Mouse (Mus musculus): ENCODE measurements around the gene Dgkz. TPM values are rescaled to one million over a fixed set of nuclear protein-coding genes. Genes with fewer than 3 reads are reported as not detected.

The Dgkz gene
- polyA plus RNA-seq, 1 experiment from 2014 or later: 33.6 TPM

DNA sequence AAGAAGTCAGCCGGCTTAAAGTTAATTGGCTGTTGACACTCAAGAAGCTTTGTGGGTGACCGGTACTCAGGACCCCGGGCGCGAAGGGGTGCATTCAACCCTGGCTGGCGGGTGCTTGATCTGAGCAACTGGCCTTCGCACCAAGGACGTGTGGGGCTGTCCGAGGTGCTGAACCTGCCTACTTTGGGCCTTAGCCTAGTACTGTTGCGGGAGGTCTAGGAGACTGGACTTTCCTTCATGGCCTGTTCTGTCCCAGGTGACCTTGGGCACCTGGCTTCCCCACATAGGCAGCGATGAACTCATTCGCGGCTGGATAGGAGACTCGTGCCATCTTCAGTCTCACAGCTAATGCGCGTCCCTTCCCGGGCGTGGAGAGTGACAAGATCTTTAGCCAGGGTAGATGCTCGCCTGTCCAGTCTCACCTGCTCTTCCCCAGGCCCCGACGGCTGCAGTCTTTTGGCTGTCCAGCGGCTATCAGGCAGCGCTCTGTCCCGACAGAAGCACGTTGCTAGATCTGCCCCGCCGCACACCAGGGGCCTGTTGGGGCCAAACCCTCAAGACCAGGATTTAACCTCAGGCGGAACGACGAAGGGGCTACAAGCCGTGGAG lies 54.4 kb downstream of the Dgkz start:
- 5% methylated on average over 31 of the region's 31 CpGs for WGBS
- H3K9ac ChIP-seq (replicated peaks; ENCODE audit: low read depth, low read length): peak overlapping the region; percentile 66
- peak; percentile 4 for ATAC-seq
- no peak overlapping the region for H3K27ac ChIP-seq (ENCODE audit: low read length)
- peaks cover 34% of the 10 kb centered on the region for H3K27me3 ChIP-seq (replicated peaks; ENCODE audit: control insufficient read depth, insufficient read depth, low read length)
- peaks cover 13% of the 10 kb centered on the region for H3K36me3 ChIP-seq (ENCODE audit: control insufficient read depth, insufficient read depth)
- H3K4me2 ChIP-seq (ENCODE audit: low read length): peak overlapping the region; percentile 93
- H3K4me3 ChIP-seq (replicated peaks; ENCODE audit: low read length): peak overlapping the region; percentile 78
- peaks cover 25% of the 10 kb centered on the region for H3K4me1 ChIP-seq (replicated peaks; ENCODE audit: control insufficient read depth, insufficient read depth, low read length)
- no peaks in the 10 kb centered on the region for H3K9me3 ChIP-seq (ENCODE audit: control insufficient read depth, low read length)

DNA sequence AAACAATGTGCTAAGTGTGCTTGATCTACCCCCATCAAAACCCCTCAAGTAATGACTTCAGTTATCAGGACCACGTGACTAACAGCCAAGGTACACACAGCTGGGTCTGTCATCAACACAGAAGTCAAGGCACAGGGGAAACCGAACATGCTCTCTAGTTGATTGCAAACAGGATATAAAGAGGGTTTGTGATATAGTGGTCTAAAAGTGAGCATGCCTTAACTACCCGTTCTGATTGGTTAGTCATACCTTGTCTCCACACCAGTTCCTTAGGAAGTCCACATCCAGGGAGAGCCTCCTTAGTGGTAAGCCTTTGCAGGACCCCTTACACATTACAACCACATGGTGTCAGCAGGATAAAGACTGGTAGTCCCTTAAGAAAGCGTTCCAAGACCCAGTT lies 55.5 kb downstream of the Dgkz start:
- no peaks in the 10 kb centered on the region for H3K9me3 ChIP-seq (ENCODE audit: control insufficient read depth, low read length)
- no peak for ATAC-seq
- H3K4me2 ChIP-seq (ENCODE audit: low read length): no peak overlapping the region
- H3K4me1 ChIP-seq (replicated peaks; ENCODE audit: control insufficient read depth, insufficient read depth, low read length): peaks cover 25% of the 10 kb centered on the region
- 77% methylated on average over 4 of the region's 4 CpGs for WGBS
- peaks cover 34% of the 10 kb centered on the region for H3K27me3 ChIP-seq (replicated peaks; ENCODE audit: control insufficient read depth, insufficient read depth, low read length)
- no peak overlapping the region for H3K4me3 ChIP-seq (replicated peaks; ENCODE audit: low read length)
- H3K9ac ChIP-seq (replicated peaks; ENCODE audit: low read depth, low read length): no peak overlapping the region
- no peak overlapping the region for H3K27ac ChIP-seq (ENCODE audit: low read length)
- H3K36me3 ChIP-seq (ENCODE audit: control insufficient read depth, insufficient read depth): peaks cover 13% of the 10 kb centered on the region

DNA sequence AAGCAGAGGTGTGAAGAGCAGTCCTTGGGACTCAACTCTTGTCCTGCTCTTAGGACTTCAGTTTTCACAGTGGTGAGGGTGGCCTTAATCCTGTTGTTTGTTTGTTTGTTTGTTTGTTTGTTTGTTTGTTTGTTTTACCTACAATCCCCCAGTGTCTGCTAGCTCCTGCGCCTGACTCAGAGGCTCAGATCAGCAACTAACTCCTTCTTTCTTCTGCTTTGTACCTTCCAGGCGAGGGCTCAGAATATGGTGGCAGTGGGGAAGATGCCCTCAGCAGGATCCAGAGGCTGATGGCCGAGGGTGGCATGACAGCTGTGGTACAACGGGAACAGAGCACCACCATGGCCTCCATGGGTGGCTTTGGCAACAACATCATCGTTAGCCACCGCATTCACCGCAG lies 58.6 kb downstream of the Dgkz start:
- Histone ChIP-seq H3K4me2 (ENCODE audit: low read length) (no peak overlapping the region), H3K9ac (replicated peaks; ENCODE audit: low read depth, low read length) (no peak overlapping the region), H3K27ac (ENCODE audit: low read length) (no peak overlapping the region), H3K4me1 (replicated peaks; ENCODE audit: control insufficient read depth, insufficient read depth, low read length) (peaks cover 7% of the 10 kb centered on the region), H3K36me3 (ENCODE audit: control insufficient read depth, insufficient read depth) (peaks cover 20% of the 10 kb centered on the region), H3K4me3 (replicated peaks; ENCODE audit: low read length) (no peak overlapping the region), H3K9me3 (ENCODE audit: control insufficient read depth, low read length) (no peaks in the 10 kb centered on the region), H3K27me3 (replicated peaks; ENCODE audit: control insufficient read depth, insufficient read depth, low read length) (peaks cover 9% of the 10 kb centered on the region)
- 78% methylated on average over 7 of the region's 7 CpGs for WGBS
- no peak for ATAC-seq

DNA sequence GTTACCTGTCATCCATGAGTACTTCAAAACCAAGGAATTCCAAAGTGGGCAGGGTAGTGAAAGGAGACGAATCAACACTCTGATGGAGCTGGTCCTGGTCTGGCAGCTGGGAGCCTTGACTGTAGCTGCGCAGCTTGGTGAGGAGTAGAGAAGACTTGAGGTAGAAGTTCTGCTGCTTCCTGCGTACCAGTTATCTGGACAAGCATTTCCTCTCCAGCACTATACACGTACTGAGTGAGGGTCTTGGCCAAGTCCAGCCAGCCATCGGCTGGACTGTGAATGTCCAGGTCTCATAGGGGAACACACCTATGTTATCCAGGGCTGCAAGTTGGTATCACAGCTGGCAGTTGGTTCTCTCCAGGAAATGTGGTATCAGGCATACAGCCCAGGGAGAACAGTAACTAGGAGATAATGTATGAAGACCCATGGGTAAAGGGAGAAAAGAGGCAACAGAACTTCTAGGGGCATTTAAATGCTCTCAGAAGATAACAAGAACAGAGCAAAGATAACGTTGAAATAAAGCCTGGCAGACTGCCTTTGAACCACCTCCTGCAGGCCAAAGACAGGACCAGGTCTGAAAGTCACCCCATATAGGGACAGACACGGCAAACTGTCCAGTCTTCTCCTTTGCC lies 59.2 kb downstream of the Dgkz start:
- H3K9ac ChIP-seq (replicated peaks; ENCODE audit: low read depth, low read length): no peak overlapping the region
- no peak overlapping the region for H3K4me3 ChIP-seq (replicated peaks; ENCODE audit: low read length)
- no peak overlapping the region for H3K4me2 ChIP-seq (ENCODE audit: low read length)
- H3K27me3 ChIP-seq (replicated peaks; ENCODE audit: control insufficient read depth, insufficient read depth, low read length): peaks cover 6% of the 10 kb centered on the region; the same call in 1 of the 2 replicates
- H3K36me3 ChIP-seq (ENCODE audit: control insufficient read depth, insufficient read depth): peaks cover 22% of the 10 kb centered on the region
- H3K27ac ChIP-seq (ENCODE audit: low read length): no peak overlapping the region
- no peak for ATAC-seq
- H3K9me3 ChIP-seq (ENCODE audit: control insufficient read depth, low read length): no peaks in the 10 kb centered on the region
- 93% methylated on average over 7 of the region's 7 CpGs for WGBS
- H3K4me1 ChIP-seq (replicated peaks; ENCODE audit: control insufficient read depth, insufficient read depth, low read length): peaks cover 4% of the 10 kb centered on the region

- peaks cover 33% of the 10 kb centered on the region for H3K36me3 ChIP-seq (ENCODE audit: control insufficient read depth, insufficient read depth)
- H3K27ac ChIP-seq (ENCODE audit: low read length): no peak overlapping the region
- H3K4me3 ChIP-seq (replicated peaks; ENCODE audit: low read length): no peak overlapping the region
- no peak overlapping the region for H3K9ac ChIP-seq (replicated peaks; ENCODE audit: low read depth, low read length)
- H3K4me1 ChIP-seq (replicated peaks; ENCODE audit: control insufficient read depth, insufficient read depth, low read length): no peaks in the 10 kb centered on the region
- WGBS: 92% methylated on average over 7 of the region's 7 CpGs
- no peak for ATAC-seq
- no peaks in the 10 kb centered on the region for H3K9me3 ChIP-seq (ENCODE audit: control insufficient read depth, low read length)
- H3K4me2 ChIP-seq (ENCODE audit: low read length): no peak overlapping the region
- no peaks in the 10 kb centered on the region for H3K27me3 ChIP-seq (replicated peaks; ENCODE audit: control insufficient read depth, insufficient read depth, low read length)
These were observed 62.1 kb downstream of the Dgkz start for GRCm38 (mm10) chr2:91913328-91914110.

GRCm38 (mm10) chr2:91912616-91913015 lies 63.0 kb downstream of the Dgkz start:
- Histone ChIP-seq H3K27ac (ENCODE audit: low read length) (no peak overlapping the region), H3K27me3 (replicated peaks; ENCODE audit: control insufficient read depth, insufficient read depth, low read length) (no peaks in the 10 kb centered on the region), H3K4me1 (replicated peaks; ENCODE audit: control insufficient read depth, insufficient read depth, low read length) (no peaks in the 10 kb centered on the region), H3K9me3 (ENCODE audit: control insufficient read depth, low read length) (no peaks in the 10 kb centered on the region), H3K36me3 (ENCODE audit: control insufficient read depth, insufficient read depth) (peaks cover 26% of the 10 kb centered on the region), H3K9ac (replicated peaks; ENCODE audit: low read depth, low read length) (no peak overlapping the region), H3K4me2 (ENCODE audit: low read length) (no peak overlapping the region), H3K4me3 (replicated peaks; ENCODE audit: low read length) (no peak overlapping the region)
- ATAC-seq: no peak
- 85% methylated on average over 3 of the region's 3 CpGs for WGBS

GRCm38 (mm10) chr2:91906141-91906540 lies 69.5 kb downstream of the Dgkz start:
- no peak overlapping the region for H3K9ac ChIP-seq (replicated peaks; ENCODE audit: low read depth, low read length)
- no peaks in the 10 kb centered on the region for H3K27me3 ChIP-seq (replicated peaks; ENCODE audit: control insufficient read depth, insufficient read depth, low read length)
- H3K4me1 ChIP-seq (replicated peaks; ENCODE audit: control insufficient read depth, insufficient read depth, low read length): peaks cover 11% of the 10 kb centered on the region
- no peak for ATAC-seq
- H3K9me3 ChIP-seq (ENCODE audit: control insufficient read depth, low read length): no peaks in the 10 kb centered on the region
- no peak overlapping the region for H3K4me3 ChIP-seq (replicated peaks; ENCODE audit: low read length)
- WGBS: 86% methylated on average over 2 of the region's 2 CpGs
- H3K36me3 ChIP-seq (ENCODE audit: control insufficient read depth, insufficient read depth): peaks cover 13% of the 10 kb centered on the region
- H3K4me2 ChIP-seq (ENCODE audit: low read length): no peak overlapping the region
- no peak overlapping the region for H3K27ac ChIP-seq (ENCODE audit: low read length)

- peaks cover 11% of the 10 kb centered on the region for H3K4me1 ChIP-seq (replicated peaks; ENCODE audit: control insufficient read depth, insufficient read depth, low read length)
- no peak overlapping the region for H3K4me3 ChIP-seq (replicated peaks; ENCODE audit: low read length)
- no peaks in the 10 kb centered on the region for H3K9me3 ChIP-seq (ENCODE audit: control insufficient read depth, low read length)
- peaks cover 7% of the 10 kb centered on the region for H3K36me3 ChIP-seq (ENCODE audit: control insufficient read depth, insufficient read depth)
- H3K9ac ChIP-seq (replicated peaks; ENCODE audit: low read depth, low read length): no peak overlapping the region
- 17% methylated on average over 5 of the region's 5 CpGs for WGBS
- peak overlapping the region; percentile 64 for H3K27ac ChIP-seq (ENCODE audit: low read length)
- peak; percentile 92 for ATAC-seq
- H3K27me3 ChIP-seq (replicated peaks; ENCODE audit: control insufficient read depth, insufficient read depth, low read length): no peaks in the 10 kb centered on the region
- H3K4me2 ChIP-seq (ENCODE audit: low read length): no peak overlapping the region
These were observed 70.9 kb downstream of the Dgkz start for GRCm38 (mm10) chr2:91904618-91905307.

Data from forebrain, embryonic 16.5 days (tissue).